Mouse (Mus musculus) E14TG2a.4 (cell line): ENCODE measurements at regions not wholly inside any gene's neighbourhood (a gene's known extent, or its start where the extent isn't known, plus 50 kb on each side); places are given as distances from the start of the nearest gene placed in this dataset.

Experiments used
- CTCF ChIP-seq: conservative IDR thresholded peaks from 2 replicates; pipeline ENCODE4 v1.5.1; 2014; ENCODE audit warnings: low read length
- NANOG ChIP-seq: IDR thresholded peaks from 2 replicates; pipeline ENCODE4 v1.6.1; 2014; ENCODE audit warnings: borderline replicate concordance, low read length, mixed read lengths

- TF ChIP-seq CTCF = no peak
- no peak for TF ChIP-seq NANOG
Observed at GRCm38 (mm10) chr4:153876954-153877642, 79.9 kb upstream of the A430005L14Rik start.
